17 mouse cellular contexts compared by ENCODE assay signal in the genomic region with DNA sequence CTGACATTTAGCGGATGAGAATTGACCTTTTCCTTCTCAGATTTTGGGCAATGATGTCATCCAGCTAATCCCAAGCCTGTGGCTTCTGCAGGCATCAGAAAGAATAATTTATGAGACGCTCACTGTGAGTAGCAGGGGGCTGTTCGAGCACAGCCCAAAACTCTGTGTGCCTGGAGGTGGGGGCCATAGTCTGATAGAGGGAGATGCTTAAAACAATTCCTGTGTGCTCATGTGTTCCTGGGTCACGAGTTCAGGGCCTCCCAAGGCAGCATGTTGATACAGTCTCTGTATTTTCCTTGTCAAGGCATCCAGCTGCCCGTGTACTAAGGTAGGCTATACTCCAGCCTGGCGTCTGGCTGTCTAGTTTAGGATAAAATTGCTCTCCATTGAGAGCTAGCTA.
"Had no signal": no experiment of that assay in that cellular context is flagged by ENCODE, and none has a peak within 500 bp of the region (broad histone marks: within the 10 kb centered on the region; RNA-seq: fewer than 3 reads in every experiment).

No protein-coding gene starts in this region.

- H3K27me3 ChIP-seq: liver, embryonic 15.5 days; neural tube, embryonic 13.5 days; stomach, embryonic 15.5 days had no signal

- H3K4me3 ChIP-seq: liver, embryonic 15.5 days; midbrain, embryonic 13.5 days; neural tube, embryonic 13.5 days; stomach, embryonic 15.5 days had no signal

- DNase-seq: kidney, adult 8-10 months; kidney, postnatal 25 days; layer of hippocampus, adult 9-11 months; layer of hippocampus, postnatal 36 days; lung, adult 2 months; lung, postnatal 36 days; retina, postnatal 1 day; right cerebral cortex, postnatal 14 days; thymus, adult 2 months; thymus, postnatal 25 days had no signal

- H3K9ac ChIP-seq: liver, embryonic 15.5 days; midbrain, embryonic 13.5 days; neural tube, embryonic 13.5 days; stomach, embryonic 15.5 days had no signal

- H3K4me1 ChIP-seq: liver, embryonic 15.5 days had no signal

- H3K4me2 ChIP-seq: liver, embryonic 11.5 days; liver, embryonic 15.5 days; midbrain, embryonic 13.5 days; neural tube, embryonic 13.5 days; stomach, embryonic 15.5 days had no signal

- ATAC-seq: intestine, postnatal 0 days; lung, postnatal 0 days had no signal

- H3K36me3 ChIP-seq: liver, embryonic 15.5 days; midbrain, embryonic 13.5 days; neural tube, embryonic 13.5 days; stomach, embryonic 15.5 days had no signal

- H3K27ac ChIP-seq: liver, embryonic 15.5 days; stomach, embryonic 15.5 days had no signal

- H3K9me3 ChIP-seq: liver, embryonic 15.5 days; midbrain, embryonic 13.5 days; neural tube, embryonic 13.5 days; stomach, embryonic 15.5 days had no signal
